Mouse (Mus musculus) gastrocnemius, postnatal 14 days (tissue): Measurements from ENCODE around the gene Sigmar1. TPM values are rescaled to one million over a fixed set of nuclear protein-coding genes. Genes with fewer than 3 reads are reported as not detected.
"Not testable (repeated sequence)": the region's sequence is repeated elsewhere in the genome, so short reads cannot be mapped to it uniquely, and the experiment has no call there.

Experiments used
- DNase-seq: peaks from one replicate; pipeline ENCODE4 v3.0.0; 2021; ENCODE audit warnings: mixed read lengths
- intact Hi-C: fragments of 180-260 bp; cut with DNase I; formaldehyde crosslinking; loops from one replicate; pipeline ENCODE4 v1.15.1; 2025; ENCODE audit warnings: low total_unique reads
- total RNA-seq, 2 experiments: library from RNA; stranded (reverse); gene quantifications; 2 replicates each; pipeline ENCODE4 v1.2.3; 2021

Sigmar1 gene
- total RNA-seq, 2 experiments from 2014 or later, result 12.0 to 15.6 TPM

DNA sequence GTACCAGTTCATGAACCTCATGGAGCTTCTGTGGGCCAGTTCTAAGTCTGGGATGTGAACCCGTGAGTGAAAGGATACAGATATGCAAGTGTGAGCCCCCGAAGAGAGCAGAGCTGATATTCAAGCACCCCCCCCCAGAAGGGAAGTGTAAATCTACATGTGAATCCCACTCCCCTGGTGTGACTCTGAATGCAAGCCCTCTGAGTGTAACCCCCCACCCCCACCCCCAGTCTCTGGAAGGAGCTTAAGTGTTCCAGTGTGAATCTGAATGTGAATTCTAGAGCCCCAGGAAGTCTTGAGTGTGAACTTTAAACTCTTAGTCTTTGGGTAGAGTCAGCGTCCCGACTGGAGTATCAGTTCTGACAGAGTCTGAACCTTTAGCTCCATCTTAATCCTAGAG, 62.4 kb downstream of the Sigmar1 start:
- intact Hi-C loops, DNase-seq: not testable (repeated sequence)

DNA sequence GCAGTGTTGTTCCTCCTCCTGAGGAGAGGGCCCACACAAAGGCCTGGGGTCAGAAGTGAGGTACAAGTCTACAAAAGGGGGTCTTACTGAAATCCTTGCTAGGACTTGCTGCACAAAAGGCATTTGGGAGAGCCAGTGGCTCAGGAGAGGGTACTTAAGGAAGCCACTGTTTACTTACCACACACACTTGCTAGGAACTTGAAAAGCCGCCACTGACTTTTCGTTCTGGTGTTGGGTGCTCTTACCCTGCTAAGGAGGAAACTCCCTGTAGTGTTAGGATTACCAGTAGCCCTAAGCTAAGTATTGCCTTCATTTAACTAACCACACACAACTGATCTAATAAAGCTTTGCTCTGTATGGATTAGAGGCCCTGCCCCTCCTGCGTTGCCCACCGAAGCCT, 65.9 kb downstream of the Sigmar1 start:
- DNase-seq, intact Hi-C loops: not testable (repeated sequence)

- DNase-seq, intact Hi-C loops: not testable (repeated sequence)
Observed at GRCm38 (mm10) chr4:41688562-41688961, 67.4 kb downstream of the Sigmar1 start.

Other genes starting within 250 kb of the Sigmar1 start
- gene 1110017D15Rik, start 238.8 kb downstream of the Sigmar1 start, total RNA-seq, result under 1 TPM in 1 of 2 experiments, not detected in 1; 0.37 TPM
- 10 to 100 TPM; 16.2 to 17.1 TPM for gene Fam219a, start 186.6 kb downstream of the Sigmar1 start, total RNA-seq
- gene Dnaic1, start 186.4 kb downstream of the Sigmar1 start, total RNA-seq, result under 1 TPM; 0.47 to 0.58 TPM
- gene Enho, start 115.8 kb downstream of the Sigmar1 start, total RNA-seq, result 1 to 10 TPM; 6.7 to 9.9 TPM
- 10 to 100 TPM; 15.3 to 38.0 TPM for gene Cntfr, start 59.1 kb downstream of the Sigmar1 start, total RNA-seq
- 10 to 100 TPM; 49.3 to 56.9 TPM for gene Il11ra1, start 56.2 kb downstream of the Sigmar1 start, total RNA-seq
- 10 to 100 TPM; 40.3 to 49.9 TPM for gene Rpp25l, start 42.6 kb downstream of the Sigmar1 start, total RNA-seq
- gene Dctn3, start 33.0 kb downstream of the Sigmar1 start, total RNA-seq, result 10 to 100 TPM; 39.6 to 44.8 TPM
- gene Arid3c, start 25.0 kb downstream of the Sigmar1 start, total RNA-seq, result not detected
- gene Galt, start 929 bp downstream of the Sigmar1 start, total RNA-seq, result 10 to 100 TPM; 26.5 to 27.0 TPM
- 10 to 100 TPM; 27.3 to 31.4 TPM for gene Ccl27a, start 18.1 kb upstream of the Sigmar1 start, total RNA-seq
- not detected for gene Gm21541, start 147.5 kb upstream of the Sigmar1 start, total RNA-seq
- 1 to 10 TPM in 1 of 2 experiments, under 1 TPM in 1; 0.33 to 2.4 TPM for gene Gm20878, start 185.4 kb upstream of the Sigmar1 start, total RNA-seq
- under 1 TPM in 1 of 2 experiments, not detected in 1; 0.09 TPM for gene Fam205a4, start 209.9 kb upstream of the Sigmar1 start, total RNA-seq